Mouse (Mus musculus) limb, embryonic 15.5 days (tissue): ENCODE data around the gene Acta1. TPM values are rescaled to one million over a fixed set of nuclear protein-coding genes. Genes with fewer than 3 reads are reported as not detected.

Experiments
- ATAC-seq: fragments of 200-750 bp; cut with Nextera tagmentation; 2 replicates; pipeline ENCODE4 v1.8.0; 2017; ENCODE audit warnings: low read depth, moderate TSS enrichment; ENCODE audit not compliant: insufficient number of reproducible peaks, low FRiP score, low TSS enrichment
- H3K27ac ChIP-seq: fragments of 300-500 bp; sonication (generic); 2 replicates; pipeline ENCODE4 v1.5.1; 2015; ENCODE audit warnings: moderate library complexity, mild to moderate bottlenecking, inconsistent platforms
- H3K27me3 ChIP-seq: fragments of 300-500 bp; sonication (generic); 2 replicates; pipeline ENCODE4 v1.6.1; 2015; ENCODE audit warnings: inconsistent platforms
- H3K36me3 ChIP-seq: fragments of 300-500 bp; sonication (generic); 2 replicates; pipeline ENCODE4 v1.6.1; 2015; ENCODE audit warnings: inconsistent platforms
- H3K4me1 ChIP-seq: fragments of 300-500 bp; sonication (generic); 2 replicates; pipeline ENCODE4 v1.6.1; 2015; ENCODE audit warnings: inconsistent platforms
- H3K4me2 ChIP-seq: fragments of 300-500 bp; sonication (generic); 2 replicates; pipeline ENCODE4 v1.6.1; 2015; ENCODE audit warnings: mild to moderate bottlenecking, inconsistent platforms
- H3K4me3 ChIP-seq: fragments of 300-500 bp; sonication (generic); 2 replicates; pipeline ENCODE4 v1.5.1; 2015; ENCODE audit warnings: mild to moderate bottlenecking, inconsistent platforms
- H3K9ac ChIP-seq: fragments of 300-500 bp; sonication (generic); 2 replicates; pipeline ENCODE4 v1.6.1; 2015; ENCODE audit warnings: inconsistent platforms
- H3K9me3 ChIP-seq: fragments of 300-500 bp; sonication (generic); 2 replicates; pipeline ENCODE4 v1.6.1; 2016; ENCODE audit warnings: inconsistent platforms
- WGBS: fragments of 180-500 bp; shearing (Covaris S2); methylation state at CpG from one replicate; pipeline ENCODE4 v1.1.7; 2015; 5-methylcytosine and 5-hydroxymethylcytosine counted together
- polyA plus RNA-seq: library from polyadenylated mRNA; unstranded; fragments of >200 nt; fragmentation: Nextera tagmentation; extraction: Ambion mirVana; gene quantifications from 2 replicates; pipeline ENCODE4 v1.2.1, GENCODE M21; 2015

The Acta1 gene
- 949 and 3,391 TPM in 2 replicates for polyA plus RNA-seq

DNA sequence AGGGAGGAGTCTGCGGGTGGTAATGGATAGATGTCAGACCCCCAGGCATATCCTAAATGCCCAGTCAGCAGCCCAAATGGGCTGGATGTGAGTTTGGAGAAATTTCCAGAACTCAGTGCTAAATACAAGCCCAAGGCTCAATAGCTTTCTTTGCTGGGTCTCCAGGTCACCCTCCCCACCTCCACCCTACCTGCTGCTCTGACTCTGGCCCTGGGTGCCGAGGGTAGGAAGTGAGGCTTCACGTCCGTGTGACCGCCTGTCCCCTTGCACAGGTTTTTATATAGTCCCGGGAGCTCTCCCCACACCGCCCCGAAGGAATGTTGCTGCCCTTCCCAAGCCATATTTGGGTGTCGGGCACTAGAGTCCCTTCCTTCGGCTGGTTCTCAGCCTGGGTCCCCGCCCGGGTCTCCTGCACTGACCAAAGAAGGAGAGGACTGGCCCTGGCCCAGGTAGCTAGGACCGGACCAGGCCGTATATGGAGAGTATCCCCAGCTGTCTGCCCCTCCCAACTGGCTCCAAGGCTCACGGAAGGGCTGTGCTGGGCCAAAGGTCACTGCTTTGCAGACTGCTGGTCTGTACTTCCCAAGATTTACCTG lies at the start of gene Acta1:
Gene Acta1 (minus strand): TSS at position 250 of the 596 bp plus-strand sequence.
- no peak within 1 kb of the TSS for H3K9ac ChIP-seq
- peak; percentile 70; the same call in 1 of the 2 replicates for ATAC-seq
- peaks cover 73% of the 10 kb centered on the region for H3K27me3 ChIP-seq
- no peak within 1 kb of the TSS for H3K4me2 ChIP-seq
- 26% methylated on average over 15 of the region's 15 CpGs for WGBS
- H3K27ac ChIP-seq, result no peak within 1 kb of the TSS; the same call in 1 of the 2 replicates
- H3K4me1 ChIP-seq, result peaks cover 15% of the 10 kb centered on the region
- H3K9me3 ChIP-seq, result no peaks in the 10 kb centered on the region
- H3K4me3 ChIP-seq, result peak within 1 kb of the TSS; percentile 7; the same call in 1 of the 2 replicates
- H3K36me3 ChIP-seq, result 0 out of 2 replicates have a peak, but pooled peaks cover 10% of the 10 kb centered on the region

DNA sequence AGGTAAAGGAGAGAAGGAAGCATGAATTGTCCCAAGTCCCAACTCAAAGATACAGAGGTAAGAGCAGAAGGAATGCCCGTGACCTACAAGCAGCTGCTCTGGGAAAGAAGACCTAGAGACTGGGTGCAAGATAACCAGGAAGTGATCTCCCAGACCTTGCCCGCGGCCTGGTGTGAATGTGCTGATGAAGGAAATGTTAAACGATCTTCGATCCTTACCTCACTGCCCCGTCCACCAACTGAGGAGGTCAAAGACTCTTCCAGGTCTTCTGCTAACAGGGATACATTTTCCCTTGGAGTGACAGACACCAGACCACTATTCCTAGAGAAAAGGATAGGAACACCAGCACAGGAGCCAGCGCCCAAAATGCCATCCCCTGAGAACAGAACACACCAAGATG lies 34.5 kb upstream of the Acta1 start:
- no peak overlapping the region for H3K4me3 ChIP-seq
- no peak overlapping the region for H3K4me2 ChIP-seq
- H3K27ac ChIP-seq, result no peak overlapping the region
- ATAC-seq, result no peak
- H3K36me3 ChIP-seq, result peaks cover 75% of the 10 kb centered on the region
- H3K9me3 ChIP-seq, result no peaks in the 10 kb centered on the region
- WGBS, result 92% methylated on average over 7 of the region's 7 CpGs
- H3K4me1 ChIP-seq, result no peaks in the 10 kb centered on the region
- H3K27me3 ChIP-seq, result no peaks in the 10 kb centered on the region
- no peak overlapping the region for H3K9ac ChIP-seq

DNA sequence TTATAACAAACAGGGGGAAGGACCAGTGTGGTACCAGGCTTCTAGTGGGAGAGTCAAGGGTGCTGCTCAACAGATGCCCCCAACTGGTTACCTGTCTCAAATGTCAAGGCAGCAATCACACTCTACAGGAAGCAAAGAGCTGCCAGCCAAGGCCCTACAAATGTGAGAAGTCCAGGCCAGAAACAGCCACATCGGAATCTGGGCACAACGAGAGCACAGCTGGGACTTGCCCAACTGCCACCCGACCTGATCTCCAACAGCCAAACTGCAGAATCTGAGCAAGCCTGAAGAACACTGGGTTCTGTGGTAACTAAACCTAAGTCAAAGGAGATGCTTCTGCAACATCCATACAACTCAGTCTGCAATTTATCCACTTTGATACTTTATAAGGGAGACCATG lies 31.1 kb upstream of the Acta1 start:
- no peak for ATAC-seq
- no peak overlapping the region for H3K4me2 ChIP-seq
- no peaks in the 10 kb centered on the region for H3K4me1 ChIP-seq
- WGBS, result 94% methylated on average over 3 of the region's 3 CpGs
- no peaks in the 10 kb centered on the region for H3K9me3 ChIP-seq
- H3K27me3 ChIP-seq, result no peaks in the 10 kb centered on the region
- no peak overlapping the region for H3K4me3 ChIP-seq
- no peak overlapping the region for H3K9ac ChIP-seq
- no peak overlapping the region for H3K27ac ChIP-seq
- H3K36me3 ChIP-seq, result peaks cover 82% of the 10 kb centered on the region

DNA sequence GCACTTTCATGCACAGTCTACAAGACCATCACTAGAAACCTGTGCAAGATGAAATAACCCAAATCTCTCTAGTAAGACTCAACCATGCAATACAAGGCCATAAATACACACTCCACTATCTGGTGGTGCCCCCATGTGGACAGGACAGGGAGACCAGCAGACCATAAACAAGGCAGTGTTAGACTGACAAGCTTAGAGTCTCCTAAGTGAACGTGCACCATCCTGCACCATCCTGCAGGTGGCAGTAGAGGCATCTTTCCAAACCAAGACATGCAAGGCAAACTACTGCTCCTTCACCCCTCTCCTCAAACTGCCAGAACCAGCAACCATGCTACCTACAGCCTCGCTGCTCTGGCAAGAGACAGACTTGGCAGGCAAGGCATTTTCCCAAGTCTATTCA lies 30.2 kb upstream of the Acta1 start:
- ATAC-seq, result no peak
- Histone ChIP-seq H3K27me3 (no peaks in the 10 kb centered on the region), H3K36me3 (peaks cover 82% of the 10 kb centered on the region), H3K9me3 (no peaks in the 10 kb centered on the region), H3K4me3 (no peak overlapping the region), H3K4me1 (no peaks in the 10 kb centered on the region), H3K27ac (no peak overlapping the region), H3K4me2 (no peak overlapping the region), H3K9ac (no peak overlapping the region)
- WGBS, result 12% methylated on average over 2 of the region's 2 CpGs

DNA sequence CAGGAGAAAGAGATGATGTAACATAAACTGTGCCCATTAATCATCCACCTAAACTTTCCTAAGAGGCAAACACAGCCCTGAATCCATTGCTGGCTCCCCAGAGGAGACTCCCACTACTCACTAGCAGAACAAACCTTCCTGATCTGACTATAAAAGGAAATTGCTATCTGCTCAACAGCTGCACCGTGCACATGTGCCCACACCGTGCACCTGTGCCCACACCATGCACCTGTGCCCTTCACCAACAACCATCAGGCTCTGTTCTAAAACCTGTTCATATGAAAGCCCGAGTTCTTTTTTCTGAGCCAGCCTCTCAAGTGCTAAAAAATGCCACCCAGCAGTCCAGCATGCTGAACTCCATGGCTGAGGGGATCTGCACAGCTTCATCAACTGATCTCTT lies 20.1 kb upstream of the Acta1 start:
- WGBS, result 89% methylated on average over 3 of the region's 3 CpGs
- Histone ChIP-seq H3K4me1 (no peaks in the 10 kb centered on the region), H3K9ac (no peak overlapping the region), H3K27me3 (no peaks in the 10 kb centered on the region), H3K27ac (no peak overlapping the region), H3K36me3 (peaks cover 92% of the 10 kb centered on the region), H3K4me3 (no peak overlapping the region), H3K4me2 (no peak overlapping the region), H3K9me3 (no peaks in the 10 kb centered on the region)
- ATAC-seq, result no peak

DNA sequence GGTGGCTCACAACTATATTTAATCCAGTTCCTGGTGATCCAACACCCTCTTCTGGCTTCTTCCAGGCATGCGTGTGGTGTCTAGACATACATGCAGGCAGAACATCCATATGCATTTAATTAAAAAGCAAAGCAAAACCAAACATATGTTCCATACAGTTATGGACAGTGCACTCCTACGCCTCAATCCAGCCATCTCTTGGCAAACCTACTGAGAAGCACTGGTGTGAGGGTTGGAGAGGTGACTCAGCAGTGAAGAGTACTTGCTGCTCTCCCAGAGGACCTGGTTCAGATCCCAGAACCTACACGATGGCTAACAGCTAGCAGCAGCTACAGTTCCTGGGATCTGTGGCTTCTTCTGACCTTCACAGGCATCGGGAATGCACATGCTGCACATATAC lies 17.7 kb upstream of the Acta1 start:
- no peaks in the 10 kb centered on the region for H3K27me3 ChIP-seq
- 79% methylated on average over 4 of the region's 4 CpGs for WGBS
- H3K27ac ChIP-seq, result no peak overlapping the region
- H3K9ac ChIP-seq, result no peak overlapping the region
- ATAC-seq, result no peak
- H3K4me1 ChIP-seq, result no peaks in the 10 kb centered on the region
- H3K4me3 ChIP-seq, result no peak overlapping the region
- no peak overlapping the region for H3K4me2 ChIP-seq
- H3K36me3 ChIP-seq, result peaks cover 92% of the 10 kb centered on the region
- H3K9me3 ChIP-seq, result no peaks in the 10 kb centered on the region

DNA sequence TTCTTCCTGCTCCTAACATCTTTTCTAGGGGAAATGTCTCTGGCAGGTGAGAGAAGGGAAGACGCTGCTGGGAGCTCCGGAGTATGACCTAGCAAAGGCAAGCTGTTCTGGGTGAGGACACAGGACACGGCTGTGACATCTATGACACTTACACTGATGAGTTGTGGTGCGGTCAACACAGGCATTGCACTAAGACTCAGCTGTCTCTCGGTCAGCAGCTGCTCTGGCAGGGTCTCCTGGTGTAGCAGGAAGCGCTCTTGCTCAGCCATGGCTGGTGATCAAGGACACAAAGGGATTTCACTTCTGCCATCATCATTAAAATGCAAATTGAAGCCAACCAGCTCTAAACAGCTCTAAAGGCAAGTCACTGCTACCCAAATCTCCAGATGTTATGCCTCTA lies 13.1 kb upstream of the Acta1 start:
- Histone ChIP-seq H3K4me2 (no peak overlapping the region), H3K27me3 (no peaks in the 10 kb centered on the region), H3K4me1 (no peaks in the 10 kb centered on the region), H3K36me3 (peaks cover 87% of the 10 kb centered on the region), H3K9me3 (no peaks in the 10 kb centered on the region), H3K27ac (no peak overlapping the region), H3K4me3 (no peak overlapping the region), H3K9ac (no peak overlapping the region)
- no peak for ATAC-seq
- WGBS, result 93% methylated on average over 6 of the region's 6 CpGs

DNA sequence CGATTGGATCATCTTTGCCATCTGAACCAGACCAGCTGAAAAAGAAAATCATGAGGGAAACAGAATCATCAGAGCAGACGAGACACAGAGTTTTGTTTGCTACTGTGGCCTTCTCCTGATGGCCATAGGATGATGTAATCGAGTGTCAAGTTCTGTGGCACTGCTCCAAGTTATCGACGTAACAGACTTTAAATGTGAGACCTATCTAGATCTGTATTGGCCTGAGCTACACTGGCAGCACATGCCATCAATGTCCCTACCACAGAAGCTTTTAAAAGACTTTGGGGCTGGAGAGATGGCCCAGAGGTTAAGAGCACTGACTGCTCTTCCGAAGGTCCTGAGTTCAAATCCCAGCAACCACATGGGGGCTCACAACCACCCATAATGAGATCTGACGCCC lies 8.1 kb upstream of the Acta1 start:
- no peak overlapping the region for H3K27ac ChIP-seq
- H3K9ac ChIP-seq, result no peak overlapping the region
- no peaks in the 10 kb centered on the region for H3K9me3 ChIP-seq
- H3K4me2 ChIP-seq, result no peak overlapping the region
- H3K4me3 ChIP-seq, result no peak overlapping the region
- no peak for ATAC-seq
- 82% methylated on average over 7 of the region's 7 CpGs for WGBS
- H3K4me1 ChIP-seq, result no peaks in the 10 kb centered on the region
- peaks cover 79% of the 10 kb centered on the region for H3K36me3 ChIP-seq
- no peaks in the 10 kb centered on the region for H3K27me3 ChIP-seq

DNA sequence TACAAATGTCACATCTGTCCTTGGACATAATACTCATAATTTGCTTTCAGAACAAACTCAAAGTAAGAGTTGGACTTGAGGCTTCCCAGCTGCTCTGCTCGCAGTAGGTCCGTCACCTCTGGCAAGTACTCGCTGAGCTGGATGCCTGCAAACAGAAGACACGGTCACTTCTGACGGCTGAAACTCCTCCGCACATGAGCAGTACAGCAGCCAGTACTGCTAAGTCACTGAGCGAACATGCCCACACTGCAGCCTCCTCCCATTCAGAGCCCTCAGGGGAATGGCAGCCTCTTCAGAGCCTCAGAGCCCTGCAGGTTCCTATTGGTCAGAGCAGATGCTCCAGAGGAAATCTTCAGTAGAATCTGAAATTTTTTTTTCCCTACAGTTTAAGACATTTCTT lies 4.8 kb upstream of the Acta1 start:
- Histone ChIP-seq H3K9me3 (no peaks in the 10 kb centered on the region), H3K4me1 (no peaks in the 10 kb centered on the region), H3K27ac (no peak overlapping the region), H3K9ac (no peak overlapping the region), H3K36me3 (peaks cover 55% of the 10 kb centered on the region), H3K4me2 (no peak overlapping the region), H3K27me3 (peaks cover 26% of the 10 kb centered on the region), H3K4me3 (no peak overlapping the region)
- ATAC-seq, result no peak
- WGBS, result 89% methylated on average over 7 of the region's 7 CpGs

DNA sequence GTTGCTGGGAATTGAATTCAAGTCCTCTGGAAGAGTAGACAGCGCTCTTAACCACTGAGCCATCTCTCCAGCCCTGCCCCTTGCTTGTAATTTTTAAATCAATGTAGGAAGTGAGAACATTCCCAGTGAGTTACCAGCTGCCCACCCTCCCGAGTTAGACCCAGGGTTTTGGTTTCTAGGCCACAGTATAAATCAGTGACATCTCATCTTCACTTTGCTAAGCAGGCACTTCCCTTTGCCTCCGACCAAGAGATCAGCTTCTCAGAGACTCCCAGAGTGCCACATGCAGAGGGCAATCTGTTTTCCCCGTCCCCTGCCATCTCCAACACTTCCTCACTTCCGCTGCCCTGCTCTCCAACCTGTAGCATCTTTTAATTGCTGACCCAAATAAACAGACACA lies 4.0 kb upstream of the Acta1 start:
- H3K9ac ChIP-seq, result no peak overlapping the region
- H3K36me3 ChIP-seq, result peaks cover 47% of the 10 kb centered on the region
- no peak overlapping the region for H3K4me3 ChIP-seq
- WGBS, result 84% methylated on average over 5 of the region's 5 CpGs
- H3K9me3 ChIP-seq, result no peaks in the 10 kb centered on the region
- peaks cover 34% of the 10 kb centered on the region for H3K27me3 ChIP-seq
- no peak for ATAC-seq
- no peak overlapping the region for H3K27ac ChIP-seq
- no peak overlapping the region for H3K4me2 ChIP-seq
- no peaks in the 10 kb centered on the region for H3K4me1 ChIP-seq

DNA sequence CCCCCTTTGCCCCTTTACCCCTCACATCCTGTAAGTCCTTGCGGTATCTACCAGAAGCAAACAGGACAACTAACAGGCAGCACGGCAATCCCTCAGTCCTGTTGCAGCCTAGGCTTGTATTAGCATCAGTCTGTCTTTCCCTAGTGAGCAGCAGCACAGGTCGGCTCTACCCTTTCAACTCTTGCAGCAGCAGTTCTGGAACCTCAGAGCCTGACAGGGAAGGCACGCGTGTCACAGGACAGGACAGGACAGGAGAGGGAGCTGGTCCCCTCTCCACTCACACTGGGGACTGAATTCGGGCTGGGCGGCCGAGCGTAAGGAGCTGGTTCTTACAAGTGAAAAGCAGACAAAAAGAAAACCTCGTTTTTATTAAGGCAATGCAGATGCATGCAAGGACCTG lies 2.2 kb upstream of the Acta1 start:
- H3K27ac ChIP-seq, result no peak overlapping the region
- peaks cover 52% of the 10 kb centered on the region for H3K27me3 ChIP-seq

DNA sequence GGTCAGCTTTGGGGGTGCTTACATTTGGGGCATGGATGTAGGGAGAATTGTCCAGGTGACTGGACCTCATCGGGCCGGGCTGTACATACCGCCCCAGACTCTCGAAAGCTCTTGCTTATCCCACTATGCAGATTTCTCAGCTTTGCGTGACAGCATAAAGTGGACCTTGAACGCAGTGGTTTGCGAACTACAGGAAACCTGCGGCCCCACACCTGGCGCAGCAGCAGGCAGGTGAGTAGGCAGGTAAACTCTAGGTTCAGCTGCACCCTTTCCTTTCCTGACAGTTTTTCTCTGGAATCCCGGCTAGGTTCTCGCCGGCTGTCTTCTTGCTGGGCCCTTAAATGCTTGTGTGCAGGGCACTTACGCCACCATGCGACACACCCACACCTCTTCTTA lies 1.8 kb upstream of the Acta1 start:
- Histone ChIP-seq H3K9ac (no peak overlapping the region), H3K4me3 (no peak overlapping the region), H3K36me3 (peaks cover 25% of the 10 kb centered on the region), H3K4me1 (peaks cover 15% of the 10 kb centered on the region), H3K4me2 (no peak overlapping the region), H3K27ac (no peak overlapping the region), H3K27me3 (peaks cover 56% of the 10 kb centered on the region), H3K9me3 (no peaks in the 10 kb centered on the region)
- ATAC-seq, result no peak
- WGBS, result 54% methylated on average over 14 of the region's 14 CpGs

More for the DNA sequence above, 2.2 kb upstream of the Acta1 start:
- no peak overlapping the region for H3K9ac ChIP-seq
- peaks cover 29% of the 10 kb centered on the region for H3K36me3 ChIP-seq
- no peak for ATAC-seq
- WGBS, result 58% methylated on average over 10 of the region's 10 CpGs
- H3K9me3 ChIP-seq, result no peaks in the 10 kb centered on the region
- peaks cover 11% of the 10 kb centered on the region for H3K4me1 ChIP-seq
- H3K4me2 ChIP-seq, result no peak overlapping the region
- H3K4me3 ChIP-seq, result no peak overlapping the region
